Mouse (Mus musculus) myocyte (in vitro differentiated cells): ENCODE measurements at regions not wholly inside any gene's neighbourhood (a gene's known extent, or its start where the extent isn't known, plus 50 kb on each side); places are given as distances from the start of the nearest gene placed in this dataset.

ENCODE experiments used
- H3K27me3 ChIP-seq: one replicate; pipeline ENCODE4 v1.6.1; 2011; ENCODE audit not compliant: control insufficient read depth, insufficient read depth, insufficient read length
- H3K36me3 ChIP-seq: one replicate; pipeline ENCODE4 v1.6.1; 2011; ENCODE audit not compliant: control insufficient read depth, insufficient read depth
- H3K4me2 ChIP-seq: one replicate; pipeline ENCODE4 v1.6.1; 2011; ENCODE audit warnings: low read depth, control low read depth
- H3K4me3 ChIP-seq: one replicate; pipeline ENCODE4 v1.5.1; 2011; ENCODE audit warnings: mild to moderate bottlenecking, control low read depth, moderate library complexity
- H3K79me2 ChIP-seq: one replicate; pipeline ENCODE4 v1.6.1; 2011; ENCODE audit not compliant: control insufficient read depth, insufficient read depth
- H3ac ChIP-seq: one replicate; pipeline ENCODE4 v1.6.1; 2011; ENCODE audit not compliant: control insufficient read depth, insufficient read length
- CEBPB ChIP-seq: IDR thresholded peaks from 2 replicates; pipeline ENCODE4 v1.6.1; 2011; ENCODE audit warnings: mild to moderate bottlenecking, moderate library complexity; ENCODE audit not compliant: poor library complexity, insufficient read depth, severe bottlenecking
- E2F4 ChIP-seq: IDR thresholded peaks from one replicate; pipeline ENCODE4 v1.6.1; 2011; ENCODE audit warnings: mild to moderate bottlenecking, control low read depth, moderate library complexity; ENCODE audit not compliant: insufficient read depth
- MAX ChIP-seq: IDR thresholded peaks from one replicate; pipeline ENCODE4 v1.6.1; 2011; ENCODE audit warnings: low read depth, mild to moderate bottlenecking, control low read depth
- MYOD1 ChIP-seq, 3 experiments: IDR thresholded peaks; one replicate each; pipeline ENCODE4 v1.6.1; 2011; ENCODE audit warnings: control low read depth in 2 of 3, low read depth in 2 of 3, mild to moderate bottlenecking in 2 of 3, moderate library complexity in 1 of 3; ENCODE audit not compliant: insufficient read length in 2 of 3, control insufficient read depth in 1 of 3
- MYOG ChIP-seq, 3 experiments: IDR thresholded peaks; one replicate each; pipeline ENCODE4 v1.6.1; 2011; ENCODE audit warnings: control low read depth in 2 of 3, low read depth in 2 of 3, mild to moderate bottlenecking in 2 of 3; ENCODE audit not compliant: insufficient read length in 2 of 3, control insufficient read depth in 1 of 3, insufficient read depth in 1 of 3
- POLR2A ChIP-seq: IDR thresholded peaks from one replicate; pipeline ENCODE4 v1.6.1; 2011; ENCODE audit warnings: low read depth, mild to moderate bottlenecking, control low read depth, moderate library complexity; ENCODE audit not compliant: insufficient read length
- POLR2AphosphoS2 ChIP-seq: IDR thresholded peaks from one replicate; pipeline ENCODE4 v1.6.1; 2011; ENCODE audit warnings: low read depth, control low read depth; ENCODE audit not compliant: insufficient read length
- REST ChIP-seq: IDR thresholded peaks from one replicate; pipeline ENCODE4 v1.6.1; 2011; ENCODE audit warnings: mild to moderate bottlenecking, control low read depth, moderate library complexity; ENCODE audit not compliant: insufficient read depth, insufficient read length
- SRF ChIP-seq: IDR thresholded peaks from one replicate; pipeline ENCODE4 v1.6.1; 2011; ENCODE audit warnings: low read depth; ENCODE audit not compliant: control insufficient read depth, insufficient read length
- TCF12 ChIP-seq: IDR thresholded peaks from one replicate; pipeline ENCODE4 v1.6.1; 2011; ENCODE audit warnings: mild to moderate bottlenecking, control low read depth; ENCODE audit not compliant: poor library complexity, insufficient read depth, severe bottlenecking
- TCF3 ChIP-seq: IDR thresholded peaks from one replicate; pipeline ENCODE4 v1.6.1; 2011; ENCODE audit warnings: low read depth, control low read depth; ENCODE audit not compliant: insufficient read length
- USF1 ChIP-seq: IDR thresholded peaks from one replicate; pipeline ENCODE4 v1.6.1; 2011; ENCODE audit warnings: low read depth, mild to moderate bottlenecking, control low read depth, moderate library complexity

GRCm38 (mm10) chr10:17434098-17434497 is 288.9 kb upstream of the Cited2 start:
- Histone ChIP-seq H3K4me2 (no peak overlapping the region), H3K36me3 (no peaks in the 10 kb centered on the region), H3ac (no peak overlapping the region), H3K4me3 (no peak overlapping the region), H3K27me3 (no peaks in the 10 kb centered on the region), H3K79me2 (no peaks in the 10 kb centered on the region)
- TF ChIP-seq MYOD1 (IDR thresholded peaks at IDR 0.05; ENCODE audit: control insufficient read depth in 1 of 3, insufficient read length in 2 of 3, low read depth in 2 of 3) (no peak), MYOG (IDR thresholded peaks at IDR 0.05; ENCODE audit: control insufficient read depth in 1 of 3, insufficient read depth in 1 of 3, insufficient read length in 2 of 3, low read depth in 2 of 3) (no peak), TCF12 (no peak), POLR2A (no peak), USF1 (no peak), MAX (no peak), E2F4 (no peak), TCF3 (no peak), REST (no peak), SRF (no peak), POLR2AphosphoS2 (no peak), CEBPB (no peak)

DNA sequence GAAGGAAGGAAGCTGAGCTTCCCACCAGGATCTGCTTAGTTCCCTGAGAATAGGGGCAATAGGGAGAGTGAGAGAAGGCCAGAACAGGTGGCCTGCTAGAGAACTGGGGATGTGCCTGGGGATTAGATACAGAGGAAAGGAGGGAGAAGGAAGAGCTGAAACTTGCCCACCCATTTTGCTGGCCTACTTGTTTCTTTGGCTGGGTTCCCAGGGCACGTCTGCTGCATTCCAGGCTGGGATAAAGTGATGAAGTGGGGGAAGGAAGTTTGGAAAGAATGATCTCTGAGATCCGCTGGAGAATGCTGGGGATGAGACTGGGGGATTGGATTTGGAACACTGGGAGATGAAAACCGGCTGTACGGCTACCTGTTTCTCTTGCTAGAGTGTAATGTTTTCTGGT is 272.8 kb upstream of the Cited2 start:
- Histone ChIP-seq H3K36me3 (no peaks in the 10 kb centered on the region), H3ac (no peak overlapping the region), H3K27me3 (no peaks in the 10 kb centered on the region), H3K79me2 (no peaks in the 10 kb centered on the region), H3K4me3 (no peak overlapping the region), H3K4me2 (no peak overlapping the region)
- TF ChIP-seq TCF12 (no peak), TCF3 (no peak), CEBPB (no peak), MYOG (IDR thresholded peaks at IDR 0.05; ENCODE audit: control insufficient read depth in 1 of 3, insufficient read depth in 1 of 3, insufficient read length in 2 of 3, low read depth in 2 of 3) (no peak), REST (no peak), MAX (no peak), MYOD1 (IDR thresholded peaks at IDR 0.05; ENCODE audit: control insufficient read depth in 1 of 3, insufficient read length in 2 of 3, low read depth in 2 of 3) (no peak), POLR2A (no peak), POLR2AphosphoS2 (no peak), E2F4 (no peak), USF1 (no peak), SRF (no peak)

DNA sequence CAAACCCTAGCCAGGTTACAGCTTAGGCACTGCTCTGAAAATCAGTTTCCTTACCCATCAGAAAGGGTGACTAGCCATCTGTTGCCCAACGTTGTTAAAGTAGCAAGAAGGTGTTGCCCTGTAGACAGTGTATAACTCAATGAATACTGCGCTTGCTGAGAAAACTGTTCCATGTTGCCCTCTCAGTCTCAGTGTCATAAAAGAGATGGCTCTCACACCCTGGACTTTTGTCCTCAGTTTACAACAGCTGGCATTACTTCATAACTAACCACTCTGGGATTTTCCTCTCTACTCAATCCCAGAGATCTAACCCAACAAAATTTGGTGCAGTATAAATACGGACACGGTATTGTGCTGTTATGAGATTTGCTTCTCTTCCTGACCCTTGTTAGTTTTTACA is 252.1 kb upstream of the Cited2 start:
- no peaks in the 10 kb centered on the region for H3K36me3 ChIP-seq
- H3K4me3 ChIP-seq: no peak overlapping the region
- H3K79me2 ChIP-seq: no peaks in the 10 kb centered on the region
- no peak for TF ChIP-seq E2F4
- TF ChIP-seq POLR2A: no peak
- TF ChIP-seq MYOG (IDR thresholded peaks at IDR 0.05; ENCODE audit: control insufficient read depth in 1 of 3, insufficient read depth in 1 of 3, insufficient read length in 2 of 3, low read depth in 2 of 3): no peak
- no peak for TF ChIP-seq TCF12
- TF ChIP-seq CEBPB: no peak
- TF ChIP-seq SRF: no peak
- TF ChIP-seq MAX: no peak
- no peak for TF ChIP-seq MYOD1 (IDR thresholded peaks at IDR 0.05; ENCODE audit: control insufficient read depth in 1 of 3, insufficient read length in 2 of 3, low read depth in 2 of 3)
- no peak for TF ChIP-seq POLR2AphosphoS2
- TF ChIP-seq TCF3: no peak
- H3K4me2 ChIP-seq: no peak overlapping the region
- no peaks in the 10 kb centered on the region for H3K27me3 ChIP-seq
- no peak overlapping the region for H3ac ChIP-seq

GRCm38 (mm10) chr10:17472536-17472935 is 250.5 kb upstream of the Cited2 start:
- Histone ChIP-seq H3K79me2 (no peaks in the 10 kb centered on the region), H3K4me2 (no peak overlapping the region), H3K27me3 (no peaks in the 10 kb centered on the region), H3K4me3 (no peak overlapping the region), H3K36me3 (no peaks in the 10 kb centered on the region), H3ac (no peak overlapping the region)
- TF ChIP-seq TCF3: no peak
- no peak for TF ChIP-seq E2F4
- TF ChIP-seq REST: no peak
- no peak for TF ChIP-seq CEBPB
- no peak for TF ChIP-seq SRF
- TF ChIP-seq USF1: no peak
- no peak for TF ChIP-seq MYOG (IDR thresholded peaks at IDR 0.05; ENCODE audit: control insufficient read depth in 1 of 3, insufficient read depth in 1 of 3, insufficient read length in 2 of 3, low read depth in 2 of 3)
- TF ChIP-seq TCF12: no peak

- no peak overlapping the region for H3ac ChIP-seq
These were observed 247.0 kb upstream of the Cited2 start for GRCm38 (mm10) chr10:17475976-17476375.

More at GRCm38 (mm10) chr10:17475976-17476375, 247.0 kb upstream of the Cited2 start:
- H3K4me2 ChIP-seq: no peak overlapping the region
- no peak overlapping the region for H3K4me3 ChIP-seq
- H3K27me3 ChIP-seq: no peaks in the 10 kb centered on the region
- TF ChIP-seq POLR2A: no peak
- no peak for TF ChIP-seq TCF12
- TF ChIP-seq CEBPB: no peak
- no peak for TF ChIP-seq POLR2AphosphoS2
- H3K79me2 ChIP-seq: no peaks in the 10 kb centered on the region
- no peaks in the 10 kb centered on the region for H3K36me3 ChIP-seq
